Mouse (Mus musculus) MEL (cell line): ENCODE results near the gene Plekhb2. TPM values are rescaled to one million over a fixed set of nuclear protein-coding genes. Genes with fewer than 3 reads are reported as not detected.

Experiments
- DNase-seq: peaks from one replicate; pipeline ENCODE4 v3.0.0; 2011; ENCODE audit warnings: low read depth, low spot score
- H3K27ac ChIP-seq: 2 replicates; pipeline ENCODE4 v1.5.1; 2012; ENCODE audit warnings: low read depth, mild to moderate bottlenecking, control low read depth, low read length, moderate library complexity; ENCODE audit not compliant: control insufficient read depth
- H3K27me3 ChIP-seq, 2 experiments: fragments of 150-350 bp in 1 of 2; sonication (generic) in 1 of 2; 2 replicates each; pipeline ENCODE4 v1.6.1; 2012; ENCODE audit warnings: low read length in 2 of 2, mild to moderate bottlenecking in 2 of 2, improper control_type of control experiment in 1 of 2, moderate library complexity in 1 of 2; ENCODE audit not compliant: insufficient read depth in 2 of 2, control insufficient read depth in 1 of 2
- H3K36me3 ChIP-seq, 2 experiments: 2 replicates each; pipeline ENCODE4 v1.6.1; 2012 to 2014; ENCODE audit warnings: low read length in 2 of 2, improper control_type of control experiment in 1 of 2, inconsistent platforms in 1 of 2, mild to moderate bottlenecking in 1 of 2; ENCODE audit not compliant: insufficient read depth in 2 of 2, control insufficient read depth in 1 of 2
- H3K4me1 ChIP-seq, 2 experiments: fragments of 150-350 bp in 1 of 2; sonication (generic) in 1 of 2; 2 replicates each; pipeline ENCODE4 v1.6.1; 2012; ENCODE audit warnings: low read length in 2 of 2, improper control_type of control experiment in 1 of 2, mild to moderate bottlenecking in 1 of 2; ENCODE audit not compliant: insufficient read depth in 2 of 2, control insufficient read depth in 1 of 2
- H3K4me3 ChIP-seq, 2 experiments: fragments of 150-350 bp in 1 of 2; sonication (generic) in 1 of 2; 2 replicates each; pipeline ENCODE4 v1.5.1; 2012; ENCODE audit warnings: low read depth in 2 of 2, low read length in 2 of 2, mild to moderate bottlenecking in 2 of 2, moderate library complexity in 2 of 2, control low read depth in 1 of 2, improper control_type of control experiment in 1 of 2; ENCODE audit not compliant: control insufficient read depth in 1 of 2, insufficient read depth in 1 of 2
- H3K79me2 ChIP-seq: 2 replicates; pipeline ENCODE4 v1.6.1; 2012; ENCODE audit warnings: mild to moderate bottlenecking, low read length, moderate library complexity; ENCODE audit not compliant: control insufficient read depth, poor library complexity, insufficient read depth
- H3K9ac ChIP-seq: 2 replicates; pipeline ENCODE4 v1.6.1; 2012; ENCODE audit warnings: low read depth, mild to moderate bottlenecking, control low read depth, low read length, moderate library complexity; ENCODE audit not compliant: control insufficient read depth, poor library complexity, severe bottlenecking
- H3K9me3 ChIP-seq: fragments of 150-350 bp; sonication (generic); replicated peaks from 2 replicates; pipeline ENCODE4 v1.6.1; 2012; ENCODE audit warnings: mild to moderate bottlenecking, low read length, improper control_type of control experiment, moderate library complexity; ENCODE audit not compliant: insufficient read depth
- BHLHE40 ChIP-seq: IDR thresholded peaks from 2 replicates; pipeline ENCODE4 v1.6.1; 2012; ENCODE audit warnings: low read depth, mild to moderate bottlenecking, inconsistent platforms, low read length, improper control_type of control experiment, borderline replicate concordance
- CHD2 ChIP-seq: IDR thresholded peaks from 2 replicates; pipeline ENCODE4 v1.6.1; 2011; ENCODE audit warnings: low read length, improper control_type of control experiment
- CTCF ChIP-seq, 3 experiments: IDR thresholded peaks in 2 of 3; conservative IDR thresholded peaks in 1 of 3; 2 replicates each; pipeline ENCODE4 v1.5.1; 2011 to 2012; ENCODE audit warnings: low read length in 3 of 3, low read depth in 2 of 3, mild to moderate bottlenecking in 2 of 3, improper control_type of control experiment in 1 of 3, inconsistent platforms in 1 of 3, mixed read lengths in 1 of 3, moderate library complexity in 1 of 3; ENCODE audit not compliant: control insufficient read depth in 1 of 3, insufficient read depth in 1 of 3, poor library complexity in 1 of 3, severe bottlenecking in 1 of 3
- E2F4 ChIP-seq: IDR thresholded peaks from 2 replicates; pipeline ENCODE4 v1.6.1; 2011; ENCODE audit warnings: low read depth, low read length, improper control_type of control experiment, borderline replicate concordance
- EP300 ChIP-seq, 2 experiments: IDR thresholded peaks; 2 replicates each; pipeline ENCODE4 v1.6.1; 2011; ENCODE audit warnings: improper control_type of control experiment in 2 of 2, low read length in 2 of 2, low read depth in 1 of 2, mild to moderate bottlenecking in 1 of 2
- ETS1 ChIP-seq: IDR thresholded peaks from 2 replicates; pipeline ENCODE4 v1.6.1; 2012; ENCODE audit warnings: low read depth, mild to moderate bottlenecking, inconsistent platforms, low read length, improper control_type of control experiment, moderate library complexity
- HCFC1 ChIP-seq: IDR thresholded peaks from 2 replicates; pipeline ENCODE4 v1.6.1; 2012; ENCODE audit warnings: low read depth, mild to moderate bottlenecking, inconsistent platforms, low read length, improper control_type of control experiment, moderate library complexity
- JUND ChIP-seq: IDR thresholded peaks from 2 replicates; pipeline ENCODE4 v1.6.1; 2011; ENCODE audit warnings: low read depth, mild to moderate bottlenecking, improper control_type of control experiment, low read length
- KAT2A ChIP-seq: conservative IDR thresholded peaks from 2 replicates; pipeline ENCODE4 v1.6.1; 2012; ENCODE audit warnings: low read depth, low read length, improper control_type of control experiment, inconsistent platforms
- MAX ChIP-seq: IDR thresholded peaks from 2 replicates; pipeline ENCODE4 v1.6.1; 2011; ENCODE audit warnings: low read length, improper control_type of control experiment
- MAZ ChIP-seq: IDR thresholded peaks from 2 replicates; pipeline ENCODE4 v1.6.1; 2012; ENCODE audit warnings: low read depth, mild to moderate bottlenecking, inconsistent platforms, low read length, improper control_type of control experiment
- MEF2A ChIP-seq: IDR thresholded peaks from 2 replicates; pipeline ENCODE4 v1.6.1; 2014; ENCODE audit warnings: low read depth, mild to moderate bottlenecking, inconsistent platforms, low read length, improper control_type of control experiment; ENCODE audit not compliant: poor library complexity, insufficient replicate concordance, severe bottlenecking; ENCODE audit errors: extremely low read depth
- MXI1 ChIP-seq: IDR thresholded peaks from 2 replicates; pipeline ENCODE4 v1.6.1; 2011; ENCODE audit warnings: mild to moderate bottlenecking, low read depth, low read length, improper control_type of control experiment
- MYC ChIP-seq: IDR thresholded peaks from 2 replicates; pipeline ENCODE4 v1.6.1; 2011; ENCODE audit warnings: low read depth, mild to moderate bottlenecking, low read length, improper control_type of control experiment, moderate library complexity
- NELFE ChIP-seq: IDR thresholded peaks from 2 replicates; pipeline ENCODE4 v1.6.1; 2011; ENCODE audit warnings: low read depth, low read length, improper control_type of control experiment
- POLR2A ChIP-seq, 2 experiments: IDR thresholded peaks; 2 replicates each; pipeline ENCODE4 v1.6.1; 2011 to 2012; ENCODE audit warnings: low read length in 2 of 2, mild to moderate bottlenecking in 2 of 2, control low read depth in 1 of 2, improper control_type of control experiment in 1 of 2, low read depth in 1 of 2, moderate library complexity in 1 of 2; ENCODE audit not compliant: control insufficient read depth in 1 of 2, insufficient read depth in 1 of 2, poor library complexity in 1 of 2
- POLR2AphosphoS2 ChIP-seq: IDR thresholded peaks from 2 replicates; pipeline ENCODE4 v1.6.1; 2011; ENCODE audit warnings: low read length, improper control_type of control experiment
- POLR2AphosphoS5 ChIP-seq: IDR thresholded peaks from 2 replicates; pipeline ENCODE4 v1.6.1; 2012; ENCODE audit warnings: low read depth, borderline replicate concordance, mild to moderate bottlenecking, inconsistent platforms, low read length, moderate library complexity, mixed read lengths
- RAD21 ChIP-seq: IDR thresholded peaks from 2 replicates; pipeline ENCODE4 v1.6.1; 2011; ENCODE audit warnings: mild to moderate bottlenecking, low read depth, low read length, improper control_type of control experiment
- SIN3A ChIP-seq: IDR thresholded peaks from 2 replicates; pipeline ENCODE4 v1.6.1; 2012; ENCODE audit warnings: low read length, improper control_type of control experiment, inconsistent platforms
- SMC3 ChIP-seq: IDR thresholded peaks from 2 replicates; pipeline ENCODE4 v1.6.1; 2011; ENCODE audit warnings: low read depth, low read length, improper control_type of control experiment
- TCF12 ChIP-seq: IDR thresholded peaks from 2 replicates; pipeline ENCODE4 v1.6.1; 2014; ENCODE audit warnings: low read depth, mild to moderate bottlenecking, inconsistent platforms, low read length, improper control_type of control experiment, moderate library complexity
- UBTF ChIP-seq: IDR thresholded peaks from 2 replicates; pipeline ENCODE4 v1.6.1; 2012; ENCODE audit warnings: low read depth, mild to moderate bottlenecking, inconsistent platforms, low read length, improper control_type of control experiment, moderate library complexity, borderline replicate concordance; ENCODE audit not compliant: insufficient read depth
- USF1 ChIP-seq: IDR thresholded peaks from 2 replicates; pipeline ENCODE4 v1.6.1; 2014; ENCODE audit warnings: low read depth, mild to moderate bottlenecking, inconsistent platforms, low read length, improper control_type of control experiment, moderate library complexity
- ZC3H11A ChIP-seq: IDR thresholded peaks from 2 replicates; pipeline ENCODE4 v1.6.1; 2012; ENCODE audit warnings: low read depth, mild to moderate bottlenecking, inconsistent platforms, low read length, improper control_type of control experiment
- ZKSCAN1 ChIP-seq: IDR thresholded peaks from 2 replicates; pipeline ENCODE4 v1.6.1; 2012; ENCODE audit warnings: low read depth, mild to moderate bottlenecking, inconsistent platforms, low read length, improper control_type of control experiment, moderate library complexity
- ZMIZ1 ChIP-seq: IDR thresholded peaks from 2 replicates; pipeline ENCODE4 v1.6.1; 2012; ENCODE audit warnings: low read depth, mild to moderate bottlenecking, inconsistent platforms, low read length, improper control_type of control experiment, moderate library complexity
- polyA plus RNA-seq, 2 experiments: library from polyadenylated mRNA; stranded (reverse) in 1 of 2; unstranded in 1 of 2; fragments of >175 nt in 1 of 2; fragments of >200 nt in 1 of 2; gene quantifications; 2 replicates each; pipeline versions ENCODE4 v1.2.1 to v1.2.4; 2012; ENCODE audit warnings: low replicate concordance in 2 of 2, low read depth in 1 of 2; ENCODE audit not compliant: insufficient read length in 2 of 2, insufficient read depth in 1 of 2, missing spikeins in 1 of 2
- total RNA-seq: library from RNA; depleted of rRNA; stranded (reverse); fragments of 300-350 nt; gene quantifications from 2 replicates; pipeline ENCODE4 v1.2.3, GENCODE M21; 2012

Gene Plekhb2
- total and polyA plus RNA-seq, 3 experiments: 16.8 to 22.2 TPM; not detected in 1

GRCm38 (mm10) chr1:34896898-34897297 is 47.1 kb downstream of the Plekhb2 start:
- peak; percentile 69 for DNase-seq
- no peak overlapping the region for H3K4me3 ChIP-seq
- H3K9ac ChIP-seq: no peak overlapping the region
- H3K36me3 ChIP-seq: no peaks in the 10 kb centered on the region
- no peaks in the 10 kb centered on the region for H3K79me2 ChIP-seq
- no peaks in the 10 kb centered on the region for H3K27me3 ChIP-seq
- TF ChIP-seq ZKSCAN1 (no peak), POLR2A (IDR thresholded peaks at IDR 0.05; ENCODE audit: control insufficient read depth in 1 of 2, insufficient read depth in 1 of 2, low read depth in 1 of 2, low read length in 2 of 2, poor library complexity in 1 of 2) (no peak), MYC (peak; percentile 88), RAD21 (peak; percentile 72), MXI1 (peak; percentile 74), UBTF (no peak), SIN3A (peak; percentile 70), BHLHE40 (peak; percentile 81), TCF12 (no peak), CTCF (IDR thresholded peaks at IDR 0.05 in 2 of 3, conservative IDR thresholded peaks at IDR 0.05 in 1 of 3; ENCODE audit: control insufficient read depth in 1 of 3, insufficient read depth in 1 of 3, low read depth in 2 of 3, low read length in 3 of 3, poor library complexity in 1 of 3, severe bottlenecking in 1 of 3) (peak; percentile 54 to 76 (median 72)), USF1 (peak; percentile 76), SMC3 (peak; percentile 75), MAZ (no peak), ZC3H11A (peak; percentile 53), MAX (peak; percentile 85)
- H3K27ac ChIP-seq: no peak overlapping the region
- no peaks in the 10 kb centered on the region for H3K9me3 ChIP-seq
- H3K4me1 ChIP-seq: 0 out of 4 replicates have a peak, but pooled peaks cover 0 to 1% of the 10 kb centered on the region in 2 experiments

DNA sequence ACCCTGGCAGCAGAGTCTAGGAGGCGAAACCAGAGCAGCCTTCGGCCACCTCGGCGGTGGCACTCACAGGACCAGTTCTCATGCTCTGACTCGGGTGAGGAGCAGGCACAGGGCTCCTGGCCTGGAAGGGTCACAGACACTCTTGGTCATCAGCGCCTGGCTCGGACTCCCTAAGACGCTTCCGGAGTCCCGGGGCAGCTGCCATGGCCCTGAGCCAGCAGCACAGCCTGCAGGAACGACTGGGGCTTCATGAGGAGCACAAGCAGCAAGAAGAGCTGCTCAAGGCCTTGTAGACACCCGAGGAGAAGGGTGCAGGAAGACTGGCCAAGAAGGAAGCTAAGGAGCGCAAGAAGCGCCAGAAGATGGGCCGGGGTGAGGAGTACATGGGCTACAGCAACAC is 78.9 kb downstream of the Plekhb2 start:
- H3K4me1 ChIP-seq: no peaks in the 10 kb centered on the region
- H3K79me2 ChIP-seq: no peaks in the 10 kb centered on the region
- no peak overlapping the region for H3K9ac ChIP-seq
- DNase-seq: no peak
- no peaks in the 10 kb centered on the region for H3K9me3 ChIP-seq
- TF ChIP-seq ETS1 (no peak), POLR2AphosphoS2 (no peak), POLR2AphosphoS5 (no peak), E2F4 (no peak), CHD2 (no peak), HCFC1 (no peak), MEF2A (no peak), KAT2A (no peak), NELFE (no peak), JUND (no peak), EP300 (IDR thresholded peaks at IDR 0.05; ENCODE audit: low read depth in 1 of 2, low read length in 2 of 2) (no peak), POLR2A (IDR thresholded peaks at IDR 0.05; ENCODE audit: control insufficient read depth in 1 of 2, insufficient read depth in 1 of 2, low read depth in 1 of 2, low read length in 2 of 2, poor library complexity in 1 of 2) (no peak), TCF12 (no peak), UBTF (no peak), MAX (no peak), MXI1 (no peak), MAZ (no peak), ZKSCAN1 (no peak), ZMIZ1 (no peak)
- TF ChIP-seq, all 39 proteins: peak for 0
- H3K4me3 ChIP-seq: no peak overlapping the region
- no peaks in the 10 kb centered on the region for H3K36me3 ChIP-seq
- no peaks in the 10 kb centered on the region for H3K27me3 ChIP-seq
- no peak overlapping the region for H3K27ac ChIP-seq
